Mouse (Mus musculus) small intestine, adult 2 months (tissue): ENCODE results near the gene Bsdc1. TPM values are rescaled to one million over a fixed set of nuclear protein-coding genes. Genes with fewer than 3 reads are reported as not detected.
"Not testable (repeated sequence)": the region's sequence is repeated elsewhere in the genome, so short reads cannot be mapped to it uniquely, and the experiment has no call there.

ENCODE experiments used
- H3K27ac ChIP-seq: fragments of 200-500 bp; 2 replicates; pipeline ENCODE4 v1.5.1; 2012; ENCODE audit warnings: low read depth, low read length, control low read depth, inconsistent platforms; ENCODE audit not compliant: insufficient read depth
- H3K27me3 ChIP-seq: fragments of 200-500 bp; 2 replicates; pipeline ENCODE4 v1.6.1; 2012; ENCODE audit warnings: mild to moderate bottlenecking, moderate library complexity, low read length, inconsistent platforms; ENCODE audit not compliant: control insufficient read depth, insufficient read depth
- H3K36me3 ChIP-seq: fragments of 200-500 bp; 2 replicates; pipeline ENCODE4 v1.6.1; 2012; ENCODE audit warnings: mild to moderate bottlenecking, low read length, control low read depth, inconsistent platforms; ENCODE audit not compliant: control insufficient read depth, insufficient read depth
- H3K4me1 ChIP-seq: fragments of 200-500 bp; 2 replicates; pipeline ENCODE4 v1.6.1; 2012; ENCODE audit warnings: low read length, inconsistent platforms, mixed read lengths; ENCODE audit not compliant: control insufficient read depth, insufficient read depth, insufficient read length
- H3K4me3 ChIP-seq: fragments of 200-500 bp; 2 replicates; pipeline ENCODE4 v1.5.1; 2012; ENCODE audit warnings: low read depth, mild to moderate bottlenecking, control low read depth, inconsistent platforms, low read length, moderate library complexity
- CTCF ChIP-seq: fragments of 200-500 bp; IDR thresholded peaks from 2 replicates; pipeline ENCODE4 v1.5.1; 2012; ENCODE audit warnings: low read depth, mild to moderate bottlenecking, control low read depth, inconsistent platforms, low read length, moderate library complexity, mixed read lengths; ENCODE audit not compliant: insufficient replicate concordance, insufficient read length; ENCODE audit errors: extremely low read depth
- POLR2A ChIP-seq: fragments of 200-500 bp; IDR thresholded peaks from 2 replicates; pipeline ENCODE4 v1.6.1; 2012; ENCODE audit warnings: low read depth, mild to moderate bottlenecking, control low read depth, inconsistent platforms, low read length, moderate library complexity
- WGBS: fragments of 180-500 bp; shearing (Covaris S2); methylation state at CpG from one replicate; pipeline ENCODE4 v1.1.7; 2018; 5-methylcytosine and 5-hydroxymethylcytosine counted together
- polyA plus RNA-seq: library from polyadenylated mRNA; depleted of rRNA; stranded (reverse); fragments of >200 nt; gene quantifications from 2 replicates; pipeline ENCODE4 v1.2.3, GENCODE M21; 2012

The Bsdc1 gene
- polyA plus RNA-seq, 1 experiment = 24.5 TPM

- 80% methylated on average over 11 of the region's 11 CpGs for whole genome bisulfite sequencing
- TF ChIP-seq CTCF = no peak
- TF ChIP-seq POLR2A = no peak
- H3K4me3 ChIP-seq = no peak overlapping the region
- no peak overlapping the region for H3K27ac ChIP-seq
- H3K36me3 ChIP-seq = no peaks in the 10 kb centered on the region
- no peaks in the 10 kb centered on the region; the same call in 1 of the 2 replicates for H3K4me1 ChIP-seq
- H3K27me3 ChIP-seq = no peaks in the 10 kb centered on the region
Observed at GRCm38 (mm10) chr4:129447778-129448563, 13.4 kb upstream of the Bsdc1 start.

- no peaks in the 10 kb centered on the region for H3K27me3 ChIP-seq
- H3K36me3 ChIP-seq = no peaks in the 10 kb centered on the region
- no peak overlapping the region for H3K27ac ChIP-seq
- H3K4me1 ChIP-seq = no peaks in the 10 kb centered on the region; the same call in 1 of the 2 replicates
- no peak overlapping the region for H3K4me3 ChIP-seq
- 89% methylated on average over 6 of the region's 6 CpGs for WGBS
- no peak for TF ChIP-seq CTCF
- TF ChIP-seq POLR2A = no peak
Observed at GRCm38 (mm10) chr4:129448713-129449112, 12.7 kb upstream of the Bsdc1 start.

DNA sequence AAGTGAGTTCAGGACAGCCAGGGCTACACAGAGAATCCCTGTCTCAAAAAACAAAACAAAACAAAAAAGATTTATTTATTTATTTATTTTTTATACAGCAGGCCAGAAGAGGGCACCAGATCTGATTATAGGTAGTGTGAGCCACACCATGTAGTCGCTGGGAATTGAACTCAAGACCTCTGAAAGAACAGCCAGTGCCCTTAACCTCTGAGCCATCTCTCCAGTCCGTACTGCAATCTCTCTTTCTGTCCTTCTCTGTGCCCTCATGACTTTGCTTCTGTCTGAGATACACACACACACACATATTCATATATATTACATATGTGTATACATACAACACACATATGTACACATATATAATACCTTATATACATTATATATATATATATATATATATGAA lies 10.5 kb upstream of the Bsdc1 start:
- H3K27me3 ChIP-seq = no peaks in the 10 kb centered on the region
- H3K36me3 ChIP-seq = no peaks in the 10 kb centered on the region
- TF ChIP-seq POLR2A = no peak
- no peak for TF ChIP-seq CTCF
- H3K4me1 ChIP-seq = no peaks in the 10 kb centered on the region; the same call in 1 of the 2 replicates
- WGBS = 58% methylated on average over 2 of the region's 2 CpGs
- no peak overlapping the region for H3K27ac ChIP-seq
- H3K4me3 ChIP-seq = no peak overlapping the region

DNA sequence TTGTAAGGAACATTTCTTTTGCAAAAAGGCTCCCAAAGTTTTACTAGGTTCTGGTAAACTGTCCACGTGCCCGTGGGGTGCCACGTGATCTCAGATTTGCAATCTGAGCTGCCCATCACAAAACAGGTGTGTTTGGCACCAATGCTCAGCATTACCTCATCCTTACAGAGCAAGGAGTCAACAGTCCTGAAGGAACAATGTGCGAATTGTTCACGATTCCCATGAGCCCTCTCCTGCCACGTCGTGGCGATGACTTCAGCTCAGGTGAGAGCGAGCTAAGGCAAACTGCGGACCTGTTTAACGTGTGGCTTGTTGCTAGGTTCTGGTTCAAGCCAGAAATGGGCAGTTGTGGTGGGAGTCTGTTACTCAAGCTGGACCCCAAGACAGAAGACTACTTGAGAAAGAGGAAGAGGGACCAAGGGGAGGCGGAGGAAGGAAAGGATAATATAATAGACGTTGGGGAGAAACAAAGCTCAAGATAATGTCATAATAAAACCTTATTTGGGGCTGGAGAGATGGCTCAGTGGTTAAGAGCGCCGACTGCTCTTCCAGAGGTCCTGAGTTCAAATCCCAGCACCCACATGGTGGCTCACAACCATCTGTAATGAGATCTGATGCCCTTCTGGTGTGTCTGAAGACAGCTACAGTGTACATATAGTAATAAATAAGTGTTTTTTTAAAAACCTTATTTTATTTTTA lies 9.8 kb upstream of the Bsdc1 start:
- TF ChIP-seq CTCF (no peak), POLR2A (no peak)
- no peaks in the 10 kb centered on the region for H3K36me3 ChIP-seq
- no peak overlapping the region for H3K27ac ChIP-seq
- 39% methylated on average over 15 of the region's 15 CpGs for WGBS
- H3K4me3 ChIP-seq = no peak overlapping the region
- no peaks in the 10 kb centered on the region for H3K27me3 ChIP-seq
- no peaks in the 10 kb centered on the region; the same call in 1 of the 2 replicates for H3K4me1 ChIP-seq

DNA sequence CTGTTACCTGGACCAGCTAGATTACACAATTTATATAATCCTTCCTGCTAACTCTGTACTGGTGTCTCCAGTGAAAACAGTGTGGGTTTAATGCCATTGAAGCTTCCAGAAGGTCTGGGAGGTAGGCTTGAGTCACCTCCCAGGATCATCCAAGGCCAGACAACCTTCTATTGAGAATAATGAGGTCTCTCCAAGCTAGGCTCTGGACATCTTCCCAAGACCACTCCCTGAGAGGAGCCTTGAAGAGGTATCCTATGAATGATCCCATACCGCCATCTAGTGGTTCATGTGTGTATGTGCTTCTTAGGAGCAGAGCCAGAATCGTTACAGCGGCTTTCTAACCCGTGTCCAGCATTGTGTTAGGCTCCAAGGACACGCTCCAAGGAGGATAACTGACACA lies 6.1 kb upstream of the Bsdc1 start:
- Histone ChIP-seq H3K27ac (no peak overlapping the region), H3K27me3 (no peaks in the 10 kb centered on the region), H3K36me3 (no peaks in the 10 kb centered on the region), H3K4me3 (no peak overlapping the region), H3K4me1 (no peaks in the 10 kb centered on the region; the same call in 1 of the 2 replicates)
- TF ChIP-seq CTCF (peak; percentile 60; the same call in 1 of the 2 replicates), POLR2A (no peak)
- WGBS = 1% methylated on average over 5 of the region's 5 CpGs

DNA sequence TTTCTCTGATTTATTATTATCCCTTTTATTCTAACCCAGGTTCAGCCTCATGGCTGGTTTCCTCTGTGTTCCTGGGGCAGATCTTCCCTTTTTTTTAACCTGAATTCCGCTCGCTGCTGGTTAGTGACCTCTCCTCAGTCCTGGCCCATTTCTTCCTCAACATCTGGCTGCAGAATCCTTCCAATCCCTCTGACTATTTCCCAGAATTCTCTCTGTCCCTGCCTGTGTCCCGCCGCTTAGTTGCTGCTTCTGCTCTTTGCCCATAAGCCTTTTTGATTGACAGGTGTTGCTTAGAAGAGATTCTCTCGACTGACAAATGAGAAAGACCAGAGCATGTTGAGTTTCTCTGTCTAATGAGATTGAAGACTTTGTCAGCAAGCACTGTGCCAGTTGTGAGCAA lies 5.3 kb upstream of the Bsdc1 start:
- Histone ChIP-seq H3K27me3 (no peaks in the 10 kb centered on the region), H3K27ac (no peak overlapping the region), H3K4me3 (no peak overlapping the region), H3K4me1 (no peaks in the 10 kb centered on the region; the same call in 1 of the 2 replicates), H3K36me3 (no peaks in the 10 kb centered on the region)
- no peak for TF ChIP-seq CTCF
- no peak for TF ChIP-seq POLR2A
- WGBS = 40% methylated on average over 5 of the region's 5 CpGs

GRCm38 (mm10) chr4:129457311-129457710 lies 4.1 kb upstream of the Bsdc1 start:
- not testable (repeated sequence) for H3K4me1 ChIP-seq, H3K27me3 ChIP-seq, H3K27ac ChIP-seq, H3K4me3 ChIP-seq, H3K36me3 ChIP-seq
- WGBS = 74% methylated on average over 2 of the region's 2 CpGs
